Mouse (Mus musculus) G1E (cell line): Measurements from ENCODE around the gene Baiap2.

Experiments
- CTCF ChIP-seq: IDR thresholded peaks from 2 replicates; pipeline ENCODE4 v1.5.1; 2012; ENCODE audit warnings: low read depth, low read length, inconsistent platforms, mixed read lengths
- GATA1 ChIP-seq: IDR thresholded peaks from 2 replicates; pipeline ENCODE4 v1.6.1; 2012; ENCODE audit warnings: borderline replicate concordance, low read length, inconsistent platforms, mixed read lengths
- GATA2 ChIP-seq: IDR thresholded peaks from 2 replicates; pipeline ENCODE4 v1.6.1; 2012; ENCODE audit warnings: low read depth, low read length, inconsistent platforms, borderline replicate concordance
- TAL1 ChIP-seq: conservative IDR thresholded peaks from 2 replicates; pipeline ENCODE4 v1.6.1; 2012; ENCODE audit warnings: low read depth, low read length, inconsistent platforms, mixed read lengths

- TF ChIP-seq CTCF = no peak
- TF ChIP-seq TAL1 = no peak
- TF ChIP-seq GATA1 = no peak
- no peak for TF ChIP-seq GATA2
These were observed 99.7 kb downstream of the Baiap2 start for GRCm38 (mm10) chr11:120042141-120042838.
